Mouse (Mus musculus): ENCODE results near the gene Ccdc107. TPM values are rescaled to one million over a fixed set of nuclear protein-coding genes. Genes with fewer than 3 reads are reported as not detected.
"Not testable (repeated sequence)": the region's sequence is repeated elsewhere in the genome, so short reads cannot be mapped to it uniquely, and the experiment has no call there.

Ccdc107 gene
- polyA plus RNA-seq, 1 experiment from 2014 or later, result 69.1 TPM

DNA sequence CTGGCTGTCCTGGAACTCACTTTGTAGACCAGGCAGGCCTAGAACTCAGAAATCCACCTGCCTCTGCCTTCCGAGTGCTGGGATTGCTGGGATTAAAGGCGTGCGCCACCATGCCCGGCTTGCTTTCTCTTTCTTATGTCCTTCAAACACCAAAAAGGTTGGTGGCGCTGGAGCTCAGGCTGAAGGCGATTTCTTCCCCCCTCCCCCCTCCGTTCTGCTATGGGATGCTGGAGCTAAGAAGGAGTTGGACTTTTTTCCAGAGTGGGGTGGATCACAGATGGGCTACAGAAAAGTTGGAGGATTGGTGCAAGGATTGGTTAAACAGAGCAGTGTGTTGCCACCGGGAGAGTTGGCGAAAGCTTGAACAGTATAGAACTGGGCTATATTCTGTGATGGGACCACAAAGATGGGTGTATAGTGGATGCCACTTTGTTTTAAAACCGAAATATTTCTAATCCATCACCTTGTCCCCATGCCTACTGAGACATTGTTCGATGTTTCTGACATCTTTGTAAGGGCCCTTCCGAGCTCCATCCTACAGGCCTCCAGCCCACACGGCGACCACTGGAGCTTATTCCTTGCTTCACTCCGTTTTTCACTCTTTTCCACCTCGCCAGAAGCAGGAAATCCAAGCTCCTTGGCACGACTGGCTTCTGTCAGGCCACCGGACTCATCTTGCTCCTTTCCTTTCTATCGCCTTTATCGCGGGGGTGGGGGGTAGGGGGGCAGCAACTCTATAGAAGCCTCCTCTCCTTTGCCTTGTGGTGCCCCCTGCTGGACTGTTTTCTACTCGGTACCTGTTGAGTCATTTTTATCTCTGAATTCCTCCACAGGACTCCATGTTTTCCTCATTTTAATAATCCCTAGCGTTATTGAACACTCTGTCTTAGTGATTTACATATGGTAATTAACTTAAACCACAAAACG lies 13.5 kb upstream of the Ccdc107 start:
- H3K9me3 ChIP-seq (replicated peaks; ENCODE audit: control insufficient read depth, low read length), result no peaks in the 10 kb centered on the region
- 45% methylated on average over 24 of the region's 24 CpGs for WGBS

DNA sequence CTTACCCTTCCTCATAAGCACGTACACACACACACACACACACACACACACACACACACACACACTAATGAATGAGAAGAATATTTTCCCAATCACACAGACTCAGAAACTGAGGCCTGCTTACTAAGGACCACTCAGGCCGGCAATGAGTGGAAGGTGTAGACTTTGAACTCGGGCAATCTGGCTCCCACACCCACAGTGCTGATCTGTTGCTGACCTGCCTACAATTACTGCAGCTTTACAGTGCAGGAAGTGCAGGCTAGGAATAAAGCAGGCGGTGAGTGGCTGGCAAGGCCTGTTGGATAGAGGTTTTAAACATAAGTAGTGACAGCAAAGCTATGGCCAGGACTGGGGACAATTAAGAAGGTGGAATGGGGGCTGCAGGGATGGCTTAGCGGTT lies 11.7 kb upstream of the Ccdc107 start:
- H3K4me3 ChIP-seq (ENCODE audit: low read depth, low read length), result no peak overlapping the region
- no peaks in the 10 kb centered on the region for H3K4me1 ChIP-seq (ENCODE audit: control insufficient read depth, insufficient read depth, low read length)
- DNase-seq (ENCODE audit: low spot score) (no peak), ATAC-seq (no peak)
- WGBS, result 85% methylated on average over 5 of the region's 5 CpGs
- H3K27ac ChIP-seq (ENCODE audit: low read depth, low read length), result no peak overlapping the region
- H3K4me2 ChIP-seq (ENCODE audit: low read length), result no peak overlapping the region
- H3K9me3 ChIP-seq (replicated peaks; ENCODE audit: control insufficient read depth, low read length), result no peaks in the 10 kb centered on the region
- no peak overlapping the region for H3K9ac ChIP-seq (ENCODE audit: low read length)
- no peaks in the 10 kb centered on the region for H3K27me3 ChIP-seq (replicated peaks; ENCODE audit: control insufficient read depth, insufficient read depth, low read length)
- H3K36me3 ChIP-seq (ENCODE audit: control insufficient read depth, insufficient read depth, low read length), result no peaks in the 10 kb centered on the region

More for the DNA sequence above, 13.5 kb upstream of the Ccdc107 start:
- Histone ChIP-seq H3K36me3 (ENCODE audit: control insufficient read depth, insufficient read depth, low read length) (no peaks in the 10 kb centered on the region), H3K4me1 (ENCODE audit: control insufficient read depth, insufficient read depth, low read length) (no peaks in the 10 kb centered on the region), H3K4me3 (ENCODE audit: low read depth, low read length) (no peak overlapping the region), H3K4me2 (ENCODE audit: low read length) (no peak overlapping the region), H3K27me3 (replicated peaks; ENCODE audit: control insufficient read depth, insufficient read depth, low read length) (no peaks in the 10 kb centered on the region), H3K9ac (ENCODE audit: low read length) (no peak overlapping the region), H3K27ac (ENCODE audit: low read depth, low read length) (no peak overlapping the region)
- ATAC-seq, result no peak
- DNase-seq (ENCODE audit: low spot score), result peak; percentile 37

DNA sequence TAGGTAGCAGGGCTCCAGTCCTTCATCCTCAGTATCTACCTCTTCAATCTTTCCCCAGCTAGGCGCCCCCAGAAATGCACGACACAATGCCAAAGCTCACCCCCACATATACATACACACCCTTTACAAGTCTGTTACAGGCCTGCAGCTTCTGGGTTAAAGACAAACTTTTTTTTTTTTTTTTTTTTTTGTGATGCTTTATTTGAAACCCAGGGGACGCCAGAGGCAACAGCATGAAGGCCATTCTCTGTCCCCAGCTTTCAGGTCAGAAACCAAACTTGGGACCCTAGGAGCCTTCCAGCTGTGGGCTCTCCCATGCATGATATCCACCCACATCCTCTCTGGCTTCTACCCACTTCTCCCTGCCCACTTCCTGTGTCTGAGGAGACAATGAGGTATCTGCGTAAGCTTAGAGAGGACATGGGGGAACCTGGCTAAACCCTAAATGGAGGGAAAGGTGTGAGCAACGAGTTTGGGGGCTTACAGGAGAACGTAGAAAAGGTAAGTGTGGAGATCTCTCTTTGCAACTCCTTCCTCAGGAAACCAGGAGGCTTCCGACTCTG lies 10.7 kb upstream of the Ccdc107 start:
- H3K36me3 ChIP-seq (ENCODE audit: control insufficient read depth, insufficient read depth, low read length), result no peaks in the 10 kb centered on the region
- no peaks in the 10 kb centered on the region for H3K4me1 ChIP-seq (ENCODE audit: control insufficient read depth, insufficient read depth, low read length)
- DNase-seq (ENCODE audit: low spot score) (no peak), ATAC-seq (no peak)
- no peak overlapping the region for H3K9ac ChIP-seq (ENCODE audit: low read length)
- H3K9me3 ChIP-seq (replicated peaks; ENCODE audit: control insufficient read depth, low read length), result no peaks in the 10 kb centered on the region
- no peak overlapping the region for H3K4me2 ChIP-seq (ENCODE audit: low read length)
- no peak overlapping the region for H3K27ac ChIP-seq (ENCODE audit: low read depth, low read length)
- WGBS, result 74% methylated on average over 7 of the region's 7 CpGs
- no peaks in the 10 kb centered on the region for H3K27me3 ChIP-seq (replicated peaks; ENCODE audit: control insufficient read depth, insufficient read depth, low read length)
- no peak overlapping the region for H3K4me3 ChIP-seq (ENCODE audit: low read depth, low read length)

DNA sequence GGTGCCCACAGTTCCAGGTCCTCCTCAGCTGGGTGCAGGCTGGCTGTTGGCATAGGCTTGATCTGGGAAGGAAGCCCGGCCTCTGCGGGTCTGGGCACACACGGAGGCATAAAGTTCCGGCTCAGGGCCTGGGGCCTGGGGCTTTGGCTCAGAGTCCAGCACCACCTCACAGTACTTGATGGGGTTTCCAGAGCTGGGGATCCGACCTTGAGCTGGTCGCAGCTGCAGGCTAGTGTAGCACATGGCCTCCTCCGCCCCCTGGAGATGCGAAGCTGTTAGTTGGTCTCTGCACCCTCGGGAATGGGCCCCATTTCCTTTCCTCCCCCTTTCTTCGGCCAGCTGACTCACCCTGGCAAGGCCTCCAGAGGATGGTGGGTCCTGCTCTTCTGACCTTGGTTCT lies 10.1 kb upstream of the Ccdc107 start:
- Histone ChIP-seq H3K9ac (ENCODE audit: low read length) (no peak overlapping the region), H3K4me3 (ENCODE audit: low read depth, low read length) (no peak overlapping the region), H3K27ac (ENCODE audit: low read depth, low read length) (no peak overlapping the region), H3K4me1 (ENCODE audit: control insufficient read depth, insufficient read depth, low read length) (no peaks in the 10 kb centered on the region), H3K4me2 (ENCODE audit: low read length) (no peak overlapping the region), H3K9me3 (replicated peaks; ENCODE audit: control insufficient read depth, low read length) (no peaks in the 10 kb centered on the region), H3K27me3 (replicated peaks; ENCODE audit: control insufficient read depth, insufficient read depth, low read length) (no peaks in the 10 kb centered on the region), H3K36me3 (ENCODE audit: control insufficient read depth, insufficient read depth, low read length) (no peaks in the 10 kb centered on the region)
- DNase-seq (ENCODE audit: low spot score) (no peak), ATAC-seq (no peak)
- 81% methylated on average over 10 of the region's 10 CpGs for WGBS

DNA sequence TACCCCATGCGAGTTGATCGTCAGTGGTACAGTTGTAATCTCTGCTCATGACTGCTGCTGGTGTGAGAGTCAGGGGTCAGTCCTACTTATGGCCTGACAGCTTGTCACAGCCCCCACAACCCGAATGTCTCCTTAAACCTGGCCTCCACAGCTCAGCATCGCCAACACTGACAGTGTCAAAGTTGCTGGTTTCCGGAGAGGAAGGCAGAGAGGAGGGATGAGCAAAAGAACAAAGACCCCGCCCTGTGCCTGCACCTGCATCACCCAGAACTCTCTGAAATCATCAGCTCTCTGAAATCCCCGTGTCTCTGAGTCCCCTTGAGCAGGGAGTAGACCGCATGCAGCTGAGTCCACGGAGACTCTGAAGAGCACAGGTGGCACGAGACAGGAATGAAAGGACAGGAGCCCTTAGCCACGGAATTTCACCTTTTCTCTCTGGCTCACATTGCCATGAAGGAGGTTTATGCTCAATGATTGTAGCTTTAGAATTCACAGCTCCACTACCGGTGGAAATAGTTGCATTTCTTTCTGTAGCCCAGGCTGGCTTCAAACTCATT lies 9.1 kb upstream of the Ccdc107 start, which contains the start of gene Sit1:
Gene Sit1 (minus strand): TSS at position 200 of the 557 bp plus-strand sequence.
- DNase-seq (ENCODE audit: low spot score), result no peak
- ATAC-seq, result no peak
- Histone ChIP-seq H3K9ac (ENCODE audit: low read length) (no peak within 1 kb of the TSS), H3K4me3 (ENCODE audit: low read depth, low read length) (no peak within 1 kb of the TSS), H3K4me2 (ENCODE audit: low read length) (no peak within 1 kb of the TSS), H3K27me3 (replicated peaks; ENCODE audit: control insufficient read depth, insufficient read depth, low read length) (no peaks in the 10 kb centered on the region), H3K9me3 (replicated peaks; ENCODE audit: control insufficient read depth, low read length) (no peaks in the 10 kb centered on the region), H3K36me3 (ENCODE audit: control insufficient read depth, insufficient read depth, low read length) (no peaks in the 10 kb centered on the region), H3K4me1 (ENCODE audit: control insufficient read depth, insufficient read depth, low read length) (no peaks in the 10 kb centered on the region), H3K27ac (ENCODE audit: low read depth, low read length) (no peak within 1 kb of the TSS)
- 63% methylated on average over 12 of the region's 12 CpGs for WGBS

DNA sequence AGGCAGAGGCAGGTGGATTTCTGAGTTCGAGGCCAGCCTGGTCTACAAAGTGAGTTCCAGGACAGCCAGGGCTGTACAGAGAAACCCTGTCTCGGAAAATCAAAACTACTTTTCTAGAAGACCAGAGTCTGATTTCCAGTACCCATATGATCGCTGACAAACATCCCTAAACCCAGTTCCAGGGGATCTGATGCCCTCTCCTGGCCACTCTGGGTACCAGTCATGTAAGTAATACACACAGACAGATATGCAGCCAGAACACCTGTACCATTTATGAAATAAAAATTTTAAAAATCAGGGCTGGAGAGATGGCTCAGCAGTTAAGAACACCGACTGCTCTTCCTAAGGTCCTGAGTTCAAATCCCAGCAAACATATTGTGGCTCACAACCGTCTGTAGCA lies 7.0 kb upstream of the Ccdc107 start:
- H3K9me3 ChIP-seq (replicated peaks; ENCODE audit: control insufficient read depth, low read length); H3K27me3 ChIP-seq (replicated peaks; ENCODE audit: control insufficient read depth, insufficient read depth, low read length); H3K36me3 ChIP-seq (ENCODE audit: control insufficient read depth, insufficient read depth, low read length); H3K4me2 ChIP-seq (ENCODE audit: low read length); H3K9ac ChIP-seq (ENCODE audit: low read length); H3K4me3 ChIP-seq (ENCODE audit: low read depth, low read length); H3K4me1 ChIP-seq (ENCODE audit: control insufficient read depth, insufficient read depth, low read length); DNase-seq (ENCODE audit: low spot score); H3K27ac ChIP-seq (ENCODE audit: low read depth, low read length); ATAC-seq: not testable (repeated sequence)
- 85% methylated on average over 5 of the region's 5 CpGs for WGBS

DNA sequence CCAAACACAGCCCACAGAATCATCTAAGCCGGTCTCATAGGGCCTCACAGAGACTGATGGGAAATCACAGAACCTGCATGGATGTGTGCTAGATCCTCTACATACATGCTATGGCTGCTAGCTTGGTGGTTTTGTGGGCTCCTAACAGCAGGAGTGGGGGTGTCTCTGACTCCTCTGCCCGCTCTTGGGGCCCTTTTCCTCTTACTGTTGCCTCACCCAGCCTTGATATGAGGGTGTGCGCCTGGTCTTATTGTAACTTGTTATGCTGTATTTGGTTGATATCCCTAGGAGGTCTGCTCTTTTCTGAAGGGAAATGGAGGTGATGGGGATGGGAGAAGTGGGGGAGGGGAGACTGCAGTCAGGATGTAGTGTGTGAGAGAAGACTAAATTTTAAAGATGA lies 3.1 kb upstream of the Ccdc107 start:
- H3K36me3 ChIP-seq (ENCODE audit: control insufficient read depth, insufficient read depth, low read length), result no peaks in the 10 kb centered on the region
- no peak overlapping the region for H3K4me2 ChIP-seq (ENCODE audit: low read length)
- 0 out of 2 replicates have a peak, but pooled peaks cover 6% of the 10 kb centered on the region for H3K4me1 ChIP-seq (ENCODE audit: control insufficient read depth, insufficient read depth, low read length)
- no peak for DNase-seq (ENCODE audit: low spot score)
- ATAC-seq, result no peak
- H3K9ac ChIP-seq (ENCODE audit: low read length), result no peak overlapping the region
- no peak overlapping the region for H3K4me3 ChIP-seq (ENCODE audit: low read depth, low read length)
- 95% methylated on average over 3 of the region's 3 CpGs for WGBS
- no peak overlapping the region for H3K27ac ChIP-seq (ENCODE audit: low read depth, low read length)
- H3K9me3 ChIP-seq (replicated peaks; ENCODE audit: control insufficient read depth, low read length), result no peaks in the 10 kb centered on the region
- no peaks in the 10 kb centered on the region for H3K27me3 ChIP-seq (replicated peaks; ENCODE audit: control insufficient read depth, insufficient read depth, low read length)

DNA sequence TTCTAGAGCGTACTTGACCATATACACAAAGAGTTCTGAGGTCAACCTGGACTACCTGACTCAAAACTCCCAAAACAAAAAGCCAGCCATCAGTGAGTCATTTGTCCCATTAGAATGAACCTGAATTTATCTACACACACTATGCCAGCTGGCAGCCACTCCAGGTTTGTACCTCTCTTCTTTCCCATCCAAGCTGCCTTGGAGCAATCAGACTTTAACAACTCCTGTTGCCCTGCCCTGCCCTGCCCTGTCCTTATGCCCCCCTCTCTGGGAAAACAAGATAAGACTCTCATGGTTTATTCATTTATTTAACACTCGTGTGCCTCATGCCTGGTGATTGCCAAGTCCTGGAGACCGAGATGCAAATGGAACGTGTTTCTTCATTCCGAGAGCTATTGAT lies 1.9 kb upstream of the Ccdc107 start:
- no peak for DNase-seq (ENCODE audit: low spot score)
- no peak overlapping the region for H3K4me2 ChIP-seq (ENCODE audit: low read length)
- H3K36me3 ChIP-seq (ENCODE audit: control insufficient read depth, insufficient read depth, low read length), result peaks cover 3% of the 10 kb centered on the region
- no peak for ATAC-seq
- no peaks in the 10 kb centered on the region for H3K9me3 ChIP-seq (replicated peaks; ENCODE audit: control insufficient read depth, low read length)
- WGBS, result 88% methylated on average over 5 of the region's 5 CpGs
- no peak overlapping the region for H3K9ac ChIP-seq (ENCODE audit: low read length)
- 0 out of 2 replicates have a peak, but pooled peaks cover 6% of the 10 kb centered on the region for H3K4me1 ChIP-seq (ENCODE audit: control insufficient read depth, insufficient read depth, low read length)
- H3K4me3 ChIP-seq (ENCODE audit: low read depth, low read length), result no peak overlapping the region
- no peak overlapping the region for H3K27ac ChIP-seq (ENCODE audit: low read depth, low read length)
- no peaks in the 10 kb centered on the region for H3K27me3 ChIP-seq (replicated peaks; ENCODE audit: control insufficient read depth, insufficient read depth, low read length)
